Mouse (Mus musculus) sigmoid colon, adult 10 weeks (tissue): Measurements from ENCODE around the gene Neurod1. TPM values are rescaled to one million over a fixed set of nuclear protein-coding genes. Genes with fewer than 3 reads are reported as not detected.

Experiments used
- polyA plus RNA-seq: library from polyadenylated mRNA; stranded (reverse); fragments of 350-450 nt; fragmentation: Illumina TruSeq; extraction: RNeasy Lipid Tissue Mini Kit (QIAGEN cat#74804); gene quantifications from one replicate; pipeline ENCODE4 v1.2.3, GENCODE M21; 2014; ENCODE audit warnings: low read depth, low replicate concordance

Neurod1 gene
- 8.5 TPM for polyA plus RNA-seq

GRCm38 (mm10) chr2:79456575-79457349 is at the start of gene Neurod1, which contains the start of gene Cerkl:
TSS of gene Neurod1 (minus strand) at chr2:79456751.
TSS of gene Cerkl (minus strand) at chr2:79456785.

Other genes starting within 250 kb of the Neurod1 start
- 29.4 TPM for gene Itga4, start 201.3 kb downstream of the Neurod1 start, polyA plus RNA-seq
- 1.6 TPM for gene Cerkl, start within 50 bp of the Neurod1 start, polyA plus RNA-seq
- 127 TPM for gene Itprid2, start 178.6 kb upstream of the Neurod1 start, polyA plus RNA-seq